Mouse (Mus musculus): ENCODE data around the gene Myt1l. TPM values are rescaled to one million over a fixed set of nuclear protein-coding genes. Genes with fewer than 3 reads are reported as not detected.

The Myt1l gene
- total and polyA plus RNA-seq, 2 experiments from 2014 or later: 0.34 TPM; not detected in 1

- no peaks in the 10 kb centered on the region for H3K9me3 ChIP-seq (replicated peaks; ENCODE audit: control insufficient read depth, low read length)
- H3K4me3 ChIP-seq (ENCODE audit: low read depth, low read length): no peak overlapping the region
- H3K9ac ChIP-seq (replicated peaks; ENCODE audit: low read depth, low read length): no peak overlapping the region
- no peak overlapping the region for H3K4me2 ChIP-seq (ENCODE audit: low read depth, low read length)
- 59% methylated on average over 7 of the region's 7 CpGs for WGBS
- TF ChIP-seq EP300 (IDR thresholded peaks at IDR 0.05; ENCODE audit: low read depth): no peak
- TF ChIP-seq CTCF (IDR thresholded peaks at IDR 0.05; ENCODE audit: low read depth): no peak
- H3K27me3 ChIP-seq (ENCODE audit: control insufficient read depth, insufficient read depth, low read length): no peaks in the 10 kb centered on the region
- H3K36me3 ChIP-seq (replicated peaks; ENCODE audit: control insufficient read depth, insufficient read depth, low read length): no peaks in the 10 kb centered on the region
- ATAC-seq (ENCODE audit: insufficient read depth, low read depth): no peak
- no peaks in the 10 kb centered on the region for H3K4me1 ChIP-seq (ENCODE audit: control insufficient read depth, insufficient read depth)
- H3K27ac ChIP-seq (ENCODE audit: low read depth): no peak overlapping the region
- no peak for DNase-seq (ENCODE audit: low spot score)
These were observed 41.1 kb downstream of the Myt1l start for GRCm38 (mm10) chr12:29569311-29569710.

GRCm38 (mm10) chr12:29570351-29570750 is 42.2 kb downstream of the Myt1l start:
- DNase-seq (ENCODE audit: low spot score): no peak
- H3K4me1 ChIP-seq (ENCODE audit: control insufficient read depth, insufficient read depth): no peaks in the 10 kb centered on the region
- no peak overlapping the region for H3K4me3 ChIP-seq (ENCODE audit: low read depth, low read length)
- TF ChIP-seq CTCF (IDR thresholded peaks at IDR 0.05; ENCODE audit: low read depth) (no peak), EP300 (IDR thresholded peaks at IDR 0.05; ENCODE audit: low read depth) (no peak)
- H3K27me3 ChIP-seq (ENCODE audit: control insufficient read depth, insufficient read depth, low read length): no peaks in the 10 kb centered on the region
- ATAC-seq (ENCODE audit: insufficient read depth, low read depth): no peak
- no peak overlapping the region for H3K9ac ChIP-seq (replicated peaks; ENCODE audit: low read depth, low read length)
- H3K36me3 ChIP-seq (replicated peaks; ENCODE audit: control insufficient read depth, insufficient read depth, low read length): no peaks in the 10 kb centered on the region
- 75% methylated on average over 6 of the region's 6 CpGs for WGBS
- H3K4me2 ChIP-seq (ENCODE audit: low read depth, low read length): no peak overlapping the region
- no peak overlapping the region for H3K27ac ChIP-seq (ENCODE audit: low read depth)
- no peaks in the 10 kb centered on the region for H3K9me3 ChIP-seq (replicated peaks; ENCODE audit: control insufficient read depth, low read length)

GRCm38 (mm10) chr12:29571613-29572012 is 43.4 kb downstream of the Myt1l start:
- H3K4me1 ChIP-seq (ENCODE audit: control insufficient read depth, insufficient read depth): no peaks in the 10 kb centered on the region
- no peak overlapping the region for H3K4me3 ChIP-seq (ENCODE audit: low read depth, low read length)
- H3K4me2 ChIP-seq (ENCODE audit: low read depth, low read length): no peak overlapping the region
- no peaks in the 10 kb centered on the region for H3K9me3 ChIP-seq (replicated peaks; ENCODE audit: control insufficient read depth, low read length)
- H3K36me3 ChIP-seq (replicated peaks; ENCODE audit: control insufficient read depth, insufficient read depth, low read length): no peaks in the 10 kb centered on the region
- 75% methylated on average over 5 of the region's 5 CpGs for WGBS
- H3K9ac ChIP-seq (replicated peaks; ENCODE audit: low read depth, low read length): no peak overlapping the region
- DNase-seq (ENCODE audit: low spot score): no peak
- no peak overlapping the region for H3K27ac ChIP-seq (ENCODE audit: low read depth)
- TF ChIP-seq CTCF (IDR thresholded peaks at IDR 0.05; ENCODE audit: low read depth): no peak
- no peak for TF ChIP-seq EP300 (IDR thresholded peaks at IDR 0.05; ENCODE audit: low read depth)
- ATAC-seq (ENCODE audit: insufficient read depth, low read depth): no peak
- H3K27me3 ChIP-seq (ENCODE audit: control insufficient read depth, insufficient read depth, low read length): no peaks in the 10 kb centered on the region

GRCm38 (mm10) chr12:29593787-29594186 is 65.6 kb downstream of the Myt1l start:
- Histone ChIP-seq H3K27me3 (ENCODE audit: control insufficient read depth, insufficient read depth, low read length) (no peaks in the 10 kb centered on the region), H3K27ac (ENCODE audit: low read depth) (no peak overlapping the region), H3K36me3 (replicated peaks; ENCODE audit: control insufficient read depth, insufficient read depth, low read length) (no peaks in the 10 kb centered on the region), H3K4me1 (ENCODE audit: control insufficient read depth, insufficient read depth) (no peaks in the 10 kb centered on the region), H3K4me3 (ENCODE audit: low read depth, low read length) (no peak overlapping the region), H3K9me3 (replicated peaks; ENCODE audit: control insufficient read depth, low read length) (0 out of 2 replicates have a peak, but pooled peaks cover 3% of the 10 kb centered on the region), H3K9ac (replicated peaks; ENCODE audit: low read depth, low read length) (no peak overlapping the region), H3K4me2 (ENCODE audit: low read depth, low read length) (no peak overlapping the region)
- no peak for TF ChIP-seq CTCF (IDR thresholded peaks at IDR 0.05; ENCODE audit: low read depth)
- TF ChIP-seq EP300 (IDR thresholded peaks at IDR 0.05; ENCODE audit: low read depth): no peak
- no peak for DNase-seq (ENCODE audit: low spot score)
- WGBS: 89% methylated on average over 1 of the region's 1 CpGs
- ATAC-seq (ENCODE audit: insufficient read depth, low read depth): no peak

- no peak for DNase-seq (ENCODE audit: low spot score)
- Histone ChIP-seq H3K9me3 (replicated peaks; ENCODE audit: control insufficient read depth, low read length) (no peaks in the 10 kb centered on the region), H3K9ac (replicated peaks; ENCODE audit: low read depth, low read length) (no peak overlapping the region), H3K27ac (ENCODE audit: low read depth) (no peak overlapping the region), H3K36me3 (replicated peaks; ENCODE audit: control insufficient read depth, insufficient read depth, low read length) (no peaks in the 10 kb centered on the region), H3K4me3 (ENCODE audit: low read depth, low read length) (no peak overlapping the region), H3K27me3 (ENCODE audit: control insufficient read depth, insufficient read depth, low read length) (no peaks in the 10 kb centered on the region), H3K4me2 (ENCODE audit: low read depth, low read length) (no peak overlapping the region), H3K4me1 (ENCODE audit: control insufficient read depth, insufficient read depth) (no peaks in the 10 kb centered on the region)
- no peak for TF ChIP-seq EP300 (IDR thresholded peaks at IDR 0.05; ENCODE audit: low read depth)
- TF ChIP-seq CTCF (IDR thresholded peaks at IDR 0.05; ENCODE audit: low read depth): 0 out of 2 replicates have a peak, but pooled peaks have one; percentile 19
- 48% methylated on average over 6 of the region's 6 CpGs for WGBS
- ATAC-seq (ENCODE audit: insufficient read depth, low read depth): no peak
These were observed 71.7 kb downstream of the Myt1l start for GRCm38 (mm10) chr12:29599916-29600315.

GRCm38 (mm10) chr12:29601223-29601622 is 73.0 kb downstream of the Myt1l start:
- Histone ChIP-seq H3K4me2 (ENCODE audit: low read depth, low read length) (no peak overlapping the region), H3K9ac (replicated peaks; ENCODE audit: low read depth, low read length) (no peak overlapping the region), H3K27ac (ENCODE audit: low read depth) (no peak overlapping the region), H3K4me1 (ENCODE audit: control insufficient read depth, insufficient read depth) (no peaks in the 10 kb centered on the region), H3K36me3 (replicated peaks; ENCODE audit: control insufficient read depth, insufficient read depth, low read length) (no peaks in the 10 kb centered on the region), H3K27me3 (ENCODE audit: control insufficient read depth, insufficient read depth, low read length) (no peaks in the 10 kb centered on the region), H3K4me3 (ENCODE audit: low read depth, low read length) (no peak overlapping the region), H3K9me3 (replicated peaks; ENCODE audit: control insufficient read depth, low read length) (no peaks in the 10 kb centered on the region)
- 71% methylated on average over 6 of the region's 6 CpGs for WGBS
- no peak for ATAC-seq (ENCODE audit: insufficient read depth, low read depth)
- no peak for DNase-seq (ENCODE audit: low spot score)
- TF ChIP-seq EP300 (IDR thresholded peaks at IDR 0.05; ENCODE audit: low read depth) (no peak), CTCF (IDR thresholded peaks at IDR 0.05; ENCODE audit: low read depth) (no peak)

Measured in heart, postnatal 0 days (tissue).